Mouse (Mus musculus) testis, adult 2 months (tissue): Measurements from ENCODE around the gene Acap1.

ENCODE experiments used
- CTCF ChIP-seq: fragments of 200-500 bp; IDR thresholded peaks from 2 replicates; pipeline ENCODE4 v1.5.1; 2012; ENCODE audit warnings: low read depth, mild to moderate bottlenecking, inconsistent platforms, low read length, moderate library complexity; ENCODE audit not compliant: control insufficient read depth, insufficient read depth, insufficient replicate concordance
- POLR2A ChIP-seq: fragments of 200-500 bp; IDR thresholded peaks from 2 replicates; pipeline ENCODE4 v1.6.1; 2012; ENCODE audit warnings: low read depth, mild to moderate bottlenecking, inconsistent platforms, low read length, moderate library complexity; ENCODE audit not compliant: control insufficient read depth

GRCm38 (mm10) chr11:69836703-69837576, 58.4 kb downstream of the Acap1 start:
- TF ChIP-seq CTCF = no peak
- TF ChIP-seq POLR2A = no peak
